Comparison of ENCODE assay signal across 13 mouse cellular contexts in the genomic region with DNA sequence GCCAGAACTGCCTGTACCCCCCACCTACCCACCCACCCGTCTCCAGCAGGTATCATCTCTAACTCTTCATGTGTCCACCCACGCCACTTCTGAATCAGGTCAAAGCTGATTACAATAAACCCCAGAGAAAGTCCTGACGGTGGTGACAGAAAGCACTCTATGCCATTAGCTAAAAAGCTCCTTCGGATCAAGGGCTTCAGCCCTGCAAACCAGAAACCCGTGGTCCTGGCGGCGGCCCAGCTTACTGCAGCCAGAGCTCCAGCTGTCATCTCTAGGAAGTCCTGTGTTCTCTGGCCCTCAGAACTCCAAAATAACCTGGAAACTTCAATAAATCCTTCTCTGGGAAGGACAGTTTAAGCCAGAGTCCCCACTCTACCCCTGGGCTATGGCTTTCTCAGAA. TPM values are rescaled to one million over a fixed set of nuclear protein-coding genes. Genes with fewer than 3 reads are reported as not detected.
A peak's percentile ranks its signal among the peaks of the same experiment; 100 is the strongest.
DNase-seq lines count a peak whose midpoint lies in the region; ATAC-seq and TF ChIP-seq lines count a peak whose summit lies in the region.
"Had no signal": no experiment of that assay in that cellular context is flagged by ENCODE, and none has a peak within 500 bp of the region (broad histone marks: within the 10 kb centered on the region; RNA-seq: fewer than 3 reads in every experiment).

No protein-coding gene starts in this region.

- 55% methylated on average over 7 of the region's 7 CpGs for WGBS in kidney, adult 2 months
- WGBS in kidney, embryonic 14.5 days: 38% methylated on average over 7 of the region's 7 CpGs
- WGBS in intestine, embryonic 15.5 days: 34% methylated on average over 7 of the region's 7 CpGs

- no peak overlapping the region for H3K4me2 ChIP-seq in kidney, embryonic 14.5 days (replicated peaks; ENCODE audit: low read depth, low read length)
- H3K4me2 ChIP-seq in intestine, embryonic 15.5 days (replicated peaks): no peak overlapping the region
- H3K4me2 ChIP-seq: hindbrain, embryonic 12.5 days; neural tube, embryonic 12.5 days had no signal

- no peaks in the 10 kb centered on the region for H3K36me3 ChIP-seq in kidney, adult 2 months (ENCODE audit: control insufficient read depth, insufficient read depth, low read length)
- H3K36me3 ChIP-seq in kidney, embryonic 14.5 days (ENCODE audit: control insufficient read depth, insufficient read depth, low read length): no peaks in the 10 kb centered on the region
- H3K36me3 ChIP-seq in intestine, embryonic 15.5 days: no peaks in the 10 kb centered on the region
- H3K36me3 ChIP-seq: hindbrain, embryonic 12.5 days; neural tube, embryonic 12.5 days had no signal

- no peak overlapping the region for H3K9ac ChIP-seq in kidney, embryonic 14.5 days (ENCODE audit: low read depth, low read length)
- H3K9ac ChIP-seq in intestine, embryonic 15.5 days: no peak overlapping the region
- H3K9ac ChIP-seq: hindbrain, embryonic 12.5 days; neural tube, embryonic 12.5 days had no signal

- peak; percentile 29 for DNase-seq in adrenal gland, adult 2 months
- no peak for DNase-seq in adrenal gland, postnatal 4 days (ENCODE audit: low spot score in 2 of 2)
- peak; percentile 57 for DNase-seq in kidney, adult 2 months
- DNase-seq in testis, postnatal 10 days (ENCODE audit: low spot score): peak; percentile 76
- no peak for DNase-seq in testis, postnatal 14 days (ENCODE audit: low spot score)
- no peak for DNase-seq in T-cell, adult 2 months (ENCODE audit: low spot score)

- no peak for TF ChIP-seq CTCF in kidney, adult 2 months (conservative IDR thresholded peaks at IDR 0.05; ENCODE audit: insufficient read depth, insufficient read length, low read depth, low read length)

- H3K9me3 ChIP-seq in kidney, embryonic 14.5 days (ENCODE audit: control insufficient read depth, low read length): no peaks in the 10 kb centered on the region
- H3K9me3 ChIP-seq in intestine, embryonic 15.5 days: no peaks in the 10 kb centered on the region
- H3K9me3 ChIP-seq: hindbrain, embryonic 12.5 days; neural tube, embryonic 12.5 days had no signal

- no peak overlapping the region for H3K4me3 ChIP-seq in kidney, adult 2 months (ENCODE audit: insufficient read depth, low read depth, low read length)
- H3K4me3 ChIP-seq in kidney, embryonic 14.5 days (ENCODE audit: low read length): no peak overlapping the region
- no peak overlapping the region for H3K4me3 ChIP-seq in intestine, embryonic 15.5 days (replicated peaks)
- H3K4me3 ChIP-seq: hindbrain, embryonic 12.5 days; neural tube, embryonic 12.5 days had no signal

- H3K27me3 ChIP-seq in kidney, adult 2 months (replicated peaks; ENCODE audit: control insufficient read depth, insufficient read depth, low read length): no peaks in the 10 kb centered on the region; the same call in 1 of the 2 replicates
- H3K27me3 ChIP-seq in kidney, embryonic 14.5 days (ENCODE audit: control insufficient read depth, insufficient read depth, low read length): peaks cover 55% of the 10 kb centered on the region
- H3K27me3 ChIP-seq in intestine, embryonic 15.5 days (replicated peaks): peaks cover 59% of the 10 kb centered on the region

- H3K27ac ChIP-seq in kidney, adult 2 months (ENCODE audit: insufficient read depth, low read depth, low read length): no peak overlapping the region
- no peak overlapping the region for H3K27ac ChIP-seq in kidney, embryonic 14.5 days (ENCODE audit: low read depth, low read length)
- H3K27ac ChIP-seq in intestine, embryonic 15.5 days: no peak overlapping the region
- H3K27ac ChIP-seq: hindbrain, embryonic 12.5 days; macrophage; neural tube, embryonic 12.5 days had no signal

- ATAC-seq in kidney, embryonic 14.5 days (ENCODE audit: low FRiP score, low TSS enrichment): no peak
- no peak for ATAC-seq in intestine, embryonic 15.5 days
- ATAC-seq: forebrain, embryonic 16.5 days had no signal

- no peak for TF ChIP-seq POLR2A in kidney, adult 2 months (IDR thresholded peaks at IDR 0.05; ENCODE audit: low read depth, low read length)

- H3K4me1 ChIP-seq in kidney, adult 2 months (ENCODE audit: control insufficient read depth, insufficient read depth, low read length): peaks cover 6% of the 10 kb centered on the region; the same call in 1 of the 2 replicates
- peaks cover 12% of the 10 kb centered on the region; the same call in 1 of the 2 replicates for H3K4me1 ChIP-seq in kidney, embryonic 14.5 days (ENCODE audit: control insufficient read depth, insufficient read depth, low read length)
- peaks cover 24% of the 10 kb centered on the region for H3K4me1 ChIP-seq in intestine, embryonic 15.5 days (replicated peaks)

RNA-seq across cellular contexts. Expression of a gene that starts 2.6 kb away (rescaled TPM):
- 1 to 10 TPM; 4.4 to 7.5 TPM for total RNA-seq in adrenal gland, adult 2 months (2021)
- 7.4 and 11.4 TPM in 2 replicates for polyA plus RNA-seq in adrenal gland, adult 2 months (2012; rRNA removed)
- 1 to 10 TPM; 6.9 to 8.0 TPM for total RNA-seq in adrenal gland, postnatal 4 days (2021)
- polyA plus RNA-seq in kidney, adult 2 months (2012; rRNA removed): 0.43 and 0.97 TPM in 2 replicates
- 1.4 and 1.6 TPM in 2 replicates for polyA plus RNA-seq in kidney, embryonic 14.5 days (2014; fragmentation: Nextera tagmentation; extraction: Ambion mirVana)
- polyA plus RNA-seq in intestine, embryonic 15.5 days (2015; fragmentation: Nextera tagmentation; extraction: Ambion mirVana): 1.6 and 1.7 TPM in 2 replicates

RNA-seq across cellular contexts. Expression of a gene that starts 15.8 kb away (rescaled TPM):
- 10 to 100 TPM in 1 of 2 experiments, 1 to 10 TPM in 1; 1.7 to 14.7 TPM for total RNA-seq in adrenal gland, adult 2 months (2021)
- 3.0 and 7.2 TPM in 2 replicates for polyA plus RNA-seq in adrenal gland, adult 2 months (2012; rRNA removed)
- under 1 TPM; 0.73 to 0.78 TPM for total RNA-seq in adrenal gland, postnatal 4 days (2021)
- 2.9 and 3.1 TPM in 2 replicates for polyA plus RNA-seq in kidney, adult 2 months (2012; rRNA removed)
- 0.35 and 0.94 TPM in 2 replicates for polyA plus RNA-seq in kidney, embryonic 14.5 days (2014; fragmentation: Nextera tagmentation; extraction: Ambion mirVana)
- 0.82 and 0.94 TPM in 2 replicates for polyA plus RNA-seq in intestine, embryonic 15.5 days (2015; fragmentation: Nextera tagmentation; extraction: Ambion mirVana)
- polyA plus RNA-seq: macrophage had no signal

RNA-seq across cellular contexts. Expression of a gene that starts 23.1 kb away (rescaled TPM):
- total RNA-seq in adrenal gland, adult 2 months (2021): 1 to 10 TPM; 1.8 to 2.1 TPM
- 4.4 and 5.3 TPM in 2 replicates for polyA plus RNA-seq in adrenal gland, adult 2 months (2012; rRNA removed)
- total RNA-seq in adrenal gland, postnatal 4 days (2021): 1 to 10 TPM; 5.0 to 8.0 TPM
- polyA plus RNA-seq in kidney, adult 2 months (2012; rRNA removed): 39.7 and 42.3 TPM in 2 replicates
- polyA plus RNA-seq in kidney, embryonic 14.5 days (2014; fragmentation: Nextera tagmentation; extraction: Ambion mirVana): 15.3 and 21.4 TPM in 2 replicates
- 40.5 and 45.1 TPM in 2 replicates for polyA plus RNA-seq in intestine, embryonic 15.5 days (2015; fragmentation: Nextera tagmentation; extraction: Ambion mirVana)
- polyA plus RNA-seq: macrophage had no signal

RNA-seq across cellular contexts. Expression of a gene that starts 50.1 kb away (rescaled TPM):
- 100 to 1,000 TPM; 157 to 176 TPM for total RNA-seq in adrenal gland, adult 2 months (2021)
- polyA plus RNA-seq in adrenal gland, adult 2 months (2012; rRNA removed): 49.9 and 57.3 TPM in 2 replicates
- total RNA-seq in adrenal gland, postnatal 4 days (2021): 100 to 1,000 TPM; 129 to 136 TPM
- polyA plus RNA-seq in kidney, adult 2 months (2012; rRNA removed): 42.7 and 61.4 TPM in 2 replicates
- polyA plus RNA-seq in kidney, embryonic 14.5 days (2014; fragmentation: Nextera tagmentation; extraction: Ambion mirVana): 285 and 287 TPM in 2 replicates
- polyA plus RNA-seq in intestine, embryonic 15.5 days (2015; fragmentation: Nextera tagmentation; extraction: Ambion mirVana): 280 and 288 TPM in 2 replicates

RNA-seq across cellular contexts. Expression of a gene that starts 57.5 kb away (rescaled TPM):
- 10 to 100 TPM; 39.9 to 65.5 TPM for total RNA-seq in adrenal gland, adult 2 months (2021)
- polyA plus RNA-seq in adrenal gland, adult 2 months (2012; rRNA removed): 251 and 295 TPM in 2 replicates
- total RNA-seq in adrenal gland, postnatal 4 days (2021): 10 to 100 TPM; 20.2 to 24.6 TPM
- 6.0 and 6.8 TPM in 2 replicates for polyA plus RNA-seq in kidney, adult 2 months (2012; rRNA removed)
- polyA plus RNA-seq in kidney, embryonic 14.5 days (2014; fragmentation: Nextera tagmentation; extraction: Ambion mirVana): not detected in 2 replicates
- polyA plus RNA-seq in intestine, embryonic 15.5 days (2015; fragmentation: Nextera tagmentation; extraction: Ambion mirVana): 7.5 and 8.1 TPM in 2 replicates
- polyA plus RNA-seq: forebrain, embryonic 16.5 days; hindbrain, embryonic 12.5 days; limb, embryonic 11.5 days; macrophage; neural tube, embryonic 12.5 days had no signal

Comparison
In these comparisons a context has a peak if more than half of its experiments do, and no peak if none do; other contexts are left out.
1. DNase-seq: peak in adrenal gland, adult 2 months (single experiment), kidney, adult 2 months (single experiment) and testis, postnatal 10 days (single experiment); none in adrenal gland, postnatal 4 days (0 of 2), testis, postnatal 14 days (single experiment) and T-cell, adult 2 months (single experiment).